Mouse (Mus musculus) gastrocnemius, postnatal 4 days (tissue): ENCODE data around the gene March10. TPM values are rescaled to one million over a fixed set of nuclear protein-coding genes. Genes with fewer than 3 reads are reported as not detected.
A peak's percentile ranks its signal among the peaks of the same experiment; 100 is the strongest.

Experiments
- DNase-seq, 2 experiments: peaks; one replicate each; pipeline ENCODE4 v3.0.0; 2021 to 2022; ENCODE audit warnings: low spot score in 2 of 2, mixed read lengths in 2 of 2
- total RNA-seq, 2 experiments: library from RNA; stranded (reverse); gene quantifications; 2 replicates each; pipeline ENCODE4 v1.2.3; 2021

March10 gene
- total RNA-seq, 2 experiments from 2014 or later = not detected

DNA sequence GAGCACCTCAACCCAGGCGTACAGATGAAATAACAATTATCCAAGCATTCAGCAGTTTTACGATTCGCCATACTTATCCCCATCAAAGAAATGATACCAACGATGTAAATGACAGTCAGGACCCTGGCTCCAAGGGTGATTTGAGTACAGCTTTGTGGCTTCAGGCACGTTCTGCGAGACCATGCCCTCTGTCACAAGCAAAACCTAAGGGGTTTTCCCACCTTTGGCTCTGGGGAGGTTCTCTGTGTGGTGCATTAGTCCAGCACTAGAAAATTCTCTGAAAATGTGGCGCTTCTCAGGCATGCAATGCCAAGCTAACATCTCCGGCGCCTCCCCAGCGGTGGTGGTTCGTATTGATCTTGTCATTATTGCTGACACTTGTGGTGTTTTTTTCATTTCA is 47.1 kb downstream of the March10 start:
- no peak for DNase-seq

GRCm38 (mm10) chr11:105407846-105408441 is 48.6 kb downstream of the March10 start:
- DNase-seq = no peak

DNA sequence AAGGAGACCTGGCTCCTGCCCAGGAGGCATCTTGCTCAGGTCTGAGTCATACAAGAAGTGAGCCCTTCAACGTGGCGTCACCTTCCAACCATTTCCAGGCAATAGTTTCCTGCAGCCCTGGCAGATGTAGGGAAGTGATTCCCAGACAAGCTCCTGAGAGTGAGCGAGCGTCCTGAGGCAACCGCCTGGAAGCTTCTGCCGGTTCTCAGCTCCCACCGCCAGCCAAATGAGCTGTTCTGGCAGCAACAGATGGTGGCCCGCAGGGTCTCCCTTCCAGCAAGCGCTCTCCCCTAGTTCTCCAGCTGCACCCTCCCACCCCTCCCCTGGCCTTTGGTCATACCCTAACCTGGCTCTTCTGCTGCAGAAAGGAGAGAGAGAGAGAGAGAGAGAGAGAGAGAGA is 54.2 kb downstream of the March10 start:
- DNase-seq = peak in 1 of 2 experiments; percentile 26

GRCm38 (mm10) chr11:105390290-105390689 is 66.2 kb downstream of the March10 start:
- no peak for DNase-seq

- DNase-seq = no peak
Observed at GRCm38 (mm10) chr11:105388636-105389035, 67.9 kb downstream of the March10 start.

- DNase-seq = no peak
Observed at GRCm38 (mm10) chr11:105385266-105385665, 71.3 kb downstream of the March10 start.

DNA sequence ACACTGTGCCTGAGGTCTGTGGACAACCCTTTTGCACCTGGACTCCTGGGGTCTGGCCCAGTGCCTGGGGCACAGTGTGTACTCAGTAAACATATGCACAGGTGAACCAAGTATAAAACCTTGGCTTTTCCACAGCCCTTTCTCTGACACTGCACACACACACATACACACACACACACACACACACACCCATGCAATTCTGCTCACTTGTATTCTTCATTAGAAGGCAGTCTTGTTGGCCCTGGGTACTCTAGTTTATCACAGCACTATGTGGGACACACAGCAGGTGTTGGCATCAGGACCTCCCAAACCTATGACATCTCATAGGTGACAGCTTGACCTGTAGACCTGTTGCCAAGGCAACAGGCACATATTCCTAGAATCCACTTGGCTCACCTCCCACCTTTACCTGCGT is 80.7 kb downstream of the March10 start:
- DNase-seq = no peak

GRCm38 (mm10) chr11:105374526-105375175 is 81.9 kb downstream of the March10 start:
- no peak for DNase-seq

GRCm38 (mm10) chr11:105373881-105374280 is 82.7 kb downstream of the March10 start:
- DNase-seq = no peak

DNA sequence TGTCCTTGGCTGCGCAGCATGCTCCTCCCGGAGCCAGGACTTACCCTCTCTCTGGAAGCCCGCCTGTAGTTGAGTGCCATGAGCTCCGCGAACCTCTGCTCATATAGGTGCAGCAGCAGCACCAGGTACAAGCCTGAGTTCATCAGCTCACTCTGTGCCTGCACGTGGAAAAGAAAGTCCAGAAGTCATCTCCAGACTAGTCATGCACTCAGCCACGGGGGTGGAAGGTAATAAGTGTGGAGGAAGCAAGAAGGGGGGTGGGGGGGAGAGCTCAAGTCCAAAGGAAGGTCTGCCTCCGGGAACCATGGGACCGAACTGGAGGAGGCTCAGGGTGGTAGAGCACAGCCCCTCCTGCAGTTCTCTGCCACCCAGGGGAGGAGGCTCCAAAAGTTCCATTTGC is 84.7 kb downstream of the March10 start:
- no peak for DNase-seq

GRCm38 (mm10) chr11:105369526-105370386 is 86.8 kb downstream of the March10 start:
- DNase-seq = no peak

DNA sequence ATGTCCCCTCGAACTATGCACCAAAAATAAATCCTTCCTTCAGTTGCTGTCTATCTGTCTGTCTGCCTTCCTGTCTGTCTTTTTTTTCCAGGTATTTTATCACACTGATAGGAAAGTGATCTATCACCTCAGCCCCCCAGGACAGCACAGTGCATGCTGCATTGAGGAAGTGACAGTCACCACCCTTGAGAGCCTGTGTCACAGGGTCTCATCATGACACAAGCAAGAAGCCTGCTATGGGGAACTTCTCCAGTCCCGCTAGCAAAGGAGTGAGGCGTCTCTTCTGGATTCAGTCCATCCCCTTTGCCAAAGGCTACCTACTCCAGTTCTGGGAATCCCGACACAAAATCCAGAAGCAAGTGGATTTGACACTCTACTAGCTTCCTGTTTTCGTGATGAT is 87.7 kb downstream of the March10 start:
- DNase-seq = no peak

DNA sequence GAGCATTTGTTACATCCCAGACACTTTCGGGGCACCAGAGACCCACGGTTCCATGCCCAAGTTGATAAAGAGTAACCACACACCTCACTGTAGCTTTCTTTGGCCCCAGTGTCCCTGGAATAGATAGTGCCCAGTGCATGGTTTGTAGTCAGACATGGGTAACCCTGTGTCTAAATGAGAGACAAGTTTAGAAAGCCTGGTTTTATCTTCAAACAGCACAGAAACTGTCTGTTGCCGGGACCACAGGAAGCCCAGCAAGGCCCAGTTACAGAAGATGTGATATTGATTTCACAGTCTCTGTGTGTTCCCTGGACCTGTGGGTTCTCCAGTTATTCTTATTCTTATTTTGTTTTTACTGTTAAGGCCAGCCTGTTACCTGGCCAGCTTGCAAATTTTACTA is 89.4 kb downstream of the March10 start:
- DNase-seq = no peak

GRCm38 (mm10) chr11:105366051-105366450 is 90.5 kb downstream of the March10 start:
- no peak for DNase-seq

GRCm38 (mm10) chr11:105365611-105366010 is 90.9 kb downstream of the March10 start:
- no peak for DNase-seq

- peak in 1 of 2 experiments; percentile 43 for DNase-seq
Observed at GRCm38 (mm10) chr11:105364386-105365065, 92.0 kb downstream of the March10 start.

DNA sequence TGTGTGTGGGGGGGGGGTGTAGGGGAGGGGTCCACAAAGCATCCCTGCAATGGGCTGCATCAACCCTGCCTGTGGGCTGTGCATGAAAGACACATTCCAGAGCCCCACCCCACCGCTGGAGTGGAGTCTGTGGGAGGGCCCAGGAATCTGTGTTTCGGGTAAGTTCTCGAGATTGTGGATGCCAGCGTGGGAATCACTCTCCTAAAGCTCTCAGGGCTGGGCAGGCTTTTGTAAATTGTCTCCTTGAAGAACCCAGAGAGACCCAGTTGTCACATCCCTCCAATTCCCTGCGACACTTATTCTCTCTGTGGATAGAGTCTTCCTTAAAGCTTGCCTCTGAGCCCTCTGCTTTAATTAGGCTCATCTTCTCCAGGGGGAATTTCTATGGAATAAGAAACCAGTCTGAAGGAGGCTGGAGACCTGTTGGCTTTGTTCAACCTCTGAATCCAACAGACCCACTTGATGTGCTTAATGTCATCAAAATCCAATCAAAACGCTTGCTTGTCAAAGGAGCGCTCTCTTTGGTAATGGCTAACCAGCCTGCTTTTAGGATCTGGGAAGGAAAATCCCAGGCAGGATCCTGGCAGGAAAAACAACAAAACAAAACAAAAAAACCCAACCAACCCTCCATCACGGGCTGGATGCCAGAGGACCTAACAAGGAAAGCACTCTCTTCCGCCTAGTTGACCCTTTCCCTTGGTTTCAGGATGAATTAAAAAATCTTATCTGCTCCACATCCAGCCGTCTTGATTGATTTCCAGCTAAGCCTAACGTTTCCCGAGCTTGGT is 92.7 kb downstream of the March10 start:
- peak in 1 of 2 experiments; percentile 35 for DNase-seq

DNA sequence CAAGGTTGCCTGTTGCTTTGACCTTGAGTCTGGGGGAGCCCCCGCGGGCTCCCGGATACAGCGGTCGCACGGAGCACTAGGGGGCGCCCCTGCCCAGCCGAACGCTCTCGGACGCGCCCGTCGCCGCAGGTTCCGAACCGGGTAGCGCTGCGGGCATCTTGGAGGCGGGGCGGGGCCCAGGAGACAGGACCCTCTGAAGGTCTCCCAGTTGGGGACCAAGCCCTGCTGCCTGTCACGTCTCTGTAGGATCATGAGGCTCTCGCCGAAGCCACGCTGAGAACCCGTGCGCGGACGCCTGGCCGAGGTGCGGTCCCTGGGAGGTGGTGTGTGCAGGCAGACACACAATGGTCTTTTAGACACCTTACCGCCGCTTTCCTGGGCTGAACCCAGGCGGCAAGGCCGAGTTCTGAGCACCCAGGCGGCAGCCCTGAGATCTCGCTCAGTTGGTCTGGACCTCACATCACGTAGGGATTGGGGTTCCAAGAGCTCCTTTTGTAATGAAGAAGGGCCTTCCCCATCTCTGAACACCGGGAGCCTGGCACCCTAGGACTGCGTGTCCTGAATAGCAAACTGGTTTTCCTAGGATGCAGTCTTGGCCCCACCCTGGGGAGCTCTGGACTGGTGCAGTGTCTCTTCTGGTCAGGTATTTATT is 93.5 kb downstream of the March10 start:
- DNase-seq = peak; percentile 83 to 89

DNA sequence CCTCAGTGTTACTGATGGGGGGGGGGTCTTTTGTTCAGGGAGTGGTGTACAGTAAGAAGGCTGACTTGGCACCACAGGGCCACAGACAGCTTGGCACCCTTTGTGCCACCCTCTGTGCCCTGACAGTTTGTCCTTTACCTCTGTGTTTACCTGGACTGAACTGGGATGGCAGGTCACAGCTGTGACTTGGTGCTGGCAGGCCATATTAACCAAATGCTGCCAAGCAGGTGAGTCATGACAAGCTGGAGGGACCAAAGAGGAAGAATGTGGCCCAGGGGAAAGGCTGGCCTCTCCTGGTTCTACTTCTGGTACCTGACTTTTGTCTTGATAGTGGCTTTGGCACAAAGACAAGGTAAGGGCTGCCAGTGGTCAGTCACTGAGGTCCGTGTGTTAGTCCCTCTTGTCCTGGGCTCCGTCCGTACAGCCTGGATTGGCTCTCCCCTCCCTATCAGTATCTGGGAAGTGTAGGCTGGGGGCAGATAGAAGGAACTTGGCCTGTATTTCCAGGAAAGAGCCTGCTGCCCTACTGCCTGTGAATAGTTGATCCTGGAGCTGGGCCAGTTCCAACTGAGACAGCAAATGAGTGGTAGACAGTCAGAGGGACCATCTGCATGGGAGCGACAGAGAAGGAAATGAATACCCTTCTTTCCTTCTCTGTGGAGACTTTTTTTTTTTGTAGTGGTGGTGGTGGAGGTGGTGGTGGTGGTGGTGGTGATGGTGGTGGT is 94.3 kb downstream of the March10 start:
- DNase-seq = no peak
